Mouse (Mus musculus) MEL-GATA-1-ER (cell line): ENCODE measurements around the gene Ocln.
A peak's percentile ranks its signal among the peaks of the same experiment; 100 is the strongest.
"Not testable (repeated sequence)": the region's sequence is repeated elsewhere in the genome, so short reads cannot be mapped to it uniquely, and the experiment has no call there.

Source experiments
- DNase-seq: peaks from one replicate; pipeline ENCODE4 v3.0.0-alpha.2; 2012; ENCODE audit warnings: low read depth; ENCODE audit errors: extremely low read depth

The Ocln gene

GRCm38 (mm10) chr13:100544220-100544662 is 8.3 kb downstream of the Ocln start:
- no peak for DNase-seq

GRCm38 (mm10) chr13:100543011-100543767 is 9.3 kb downstream of the Ocln start:
- no peak for DNase-seq

DNA sequence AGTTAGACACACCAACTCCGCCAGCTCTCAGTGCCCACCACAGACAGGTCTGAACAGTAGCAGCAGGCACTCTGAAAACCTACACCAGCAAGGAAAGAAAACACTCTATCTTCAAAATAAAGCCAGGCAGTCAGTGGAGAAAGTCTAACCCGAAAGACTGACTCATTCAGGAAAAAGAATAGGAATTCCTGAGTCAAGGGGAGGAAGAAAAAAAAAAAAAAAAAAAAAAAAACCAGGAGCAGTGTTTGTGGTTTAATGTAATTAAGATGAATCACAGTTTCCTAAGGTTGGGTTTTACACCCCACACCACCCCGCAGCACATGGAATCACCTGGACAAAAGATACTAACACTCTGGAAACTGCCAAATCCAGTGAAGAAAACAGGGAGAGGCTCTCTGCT is 16.4 kb downstream of the Ocln start:
- no peak for DNase-seq

GRCm38 (mm10) chr13:100532788-100533365 is 19.6 kb downstream of the Ocln start:
- DNase-seq: no peak

DNA sequence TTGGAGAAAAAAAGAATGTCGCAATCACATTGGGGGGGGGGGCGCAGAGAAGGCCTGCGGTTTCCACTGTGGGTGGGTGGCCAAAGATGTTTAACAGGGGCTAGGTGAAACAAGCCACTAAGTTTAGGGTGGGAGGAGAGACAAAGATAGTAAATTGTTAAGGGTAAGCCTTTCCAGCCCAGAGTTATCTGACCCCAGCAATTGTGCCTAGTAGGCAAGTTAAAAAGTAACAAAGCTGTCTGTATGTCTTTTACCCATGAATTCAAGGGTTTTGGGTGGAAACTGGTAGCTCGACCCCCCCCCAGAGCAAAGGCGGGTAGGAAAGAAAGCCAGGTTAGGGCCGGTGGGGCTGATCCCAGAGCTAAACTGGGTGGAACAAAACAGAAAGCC is 25.9 kb downstream of the Ocln start:
- no peak for DNase-seq

GRCm38 (mm10) chr13:100525935-100526648 is 26.4 kb downstream of the Ocln start:
- no peak for DNase-seq

GRCm38 (mm10) chr13:100524896-100525295 is 27.6 kb downstream of the Ocln start:
- DNase-seq: no peak

DNA sequence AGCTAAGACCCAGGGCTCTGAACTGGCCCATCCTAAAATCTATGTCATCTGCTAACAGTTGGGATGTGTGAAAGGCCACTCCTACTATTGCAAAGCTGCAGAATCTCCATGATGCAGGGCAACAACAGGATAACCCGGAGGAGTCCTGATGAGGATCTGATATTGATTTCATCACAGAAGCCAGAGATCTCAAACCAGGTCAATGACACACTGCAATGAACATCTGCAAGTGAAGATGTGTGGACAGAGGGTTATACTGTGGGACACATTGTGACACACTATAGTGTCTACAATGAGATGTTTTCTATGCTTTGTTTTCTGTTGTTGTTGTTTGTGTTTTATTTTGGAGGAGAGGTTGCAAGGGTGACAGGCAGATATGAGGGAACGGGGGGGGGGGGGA is 28.8 kb downstream of the Ocln start:
- no peak for DNase-seq

GRCm38 (mm10) chr13:100521724-100522591 is 30.6 kb downstream of the Ocln start:
- no peak for DNase-seq

- no peak for DNase-seq
Observed at GRCm38 (mm10) chr13:100519162-100519561, 33.4 kb downstream of the Ocln start.

DNA sequence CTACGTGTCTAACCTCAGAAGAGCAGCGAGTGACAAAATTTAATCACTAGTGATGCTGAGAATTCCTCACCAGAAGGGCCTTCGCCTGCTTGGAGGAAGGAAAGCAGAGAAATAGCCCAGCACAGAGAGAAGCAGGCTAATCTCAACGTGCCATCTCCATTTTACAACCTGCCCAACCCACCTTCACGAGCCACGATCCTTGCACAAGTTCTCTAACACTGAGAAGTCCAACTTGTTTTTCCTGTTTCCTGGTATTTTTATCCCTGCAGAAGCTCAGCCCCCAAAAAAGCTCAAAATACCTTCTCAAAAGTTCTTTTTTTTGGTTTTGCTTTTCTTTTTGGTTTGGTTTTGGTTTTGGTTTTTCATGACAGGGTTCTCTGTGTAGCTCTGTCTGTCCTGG is 34.3 kb downstream of the Ocln start:
- DNase-seq: no peak

DNA sequence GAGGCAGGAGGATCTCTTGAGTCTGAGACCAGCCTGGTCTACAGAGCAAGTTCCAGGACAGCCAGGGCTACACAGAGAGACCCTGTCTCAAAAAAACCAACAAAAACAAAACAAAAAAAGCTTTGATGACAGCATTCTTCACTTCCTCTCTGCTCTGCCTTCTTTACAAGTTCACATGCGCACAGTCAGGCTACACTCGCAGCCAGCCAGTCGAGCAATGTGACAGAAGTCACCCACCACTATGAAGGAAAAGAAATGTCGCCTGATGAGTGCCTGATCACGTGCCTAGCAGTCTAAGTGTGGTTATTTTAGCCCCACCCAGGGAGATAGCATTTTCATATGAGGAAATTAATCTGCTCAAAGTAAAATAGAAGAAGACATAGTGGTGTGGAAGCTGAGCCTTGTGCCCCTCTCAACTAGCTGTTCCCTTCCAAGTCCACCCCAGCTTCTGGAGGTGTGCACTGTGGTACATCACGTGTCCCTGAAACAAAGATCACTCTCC is 34.8 kb downstream of the Ocln start:
- no peak for DNase-seq

DNA sequence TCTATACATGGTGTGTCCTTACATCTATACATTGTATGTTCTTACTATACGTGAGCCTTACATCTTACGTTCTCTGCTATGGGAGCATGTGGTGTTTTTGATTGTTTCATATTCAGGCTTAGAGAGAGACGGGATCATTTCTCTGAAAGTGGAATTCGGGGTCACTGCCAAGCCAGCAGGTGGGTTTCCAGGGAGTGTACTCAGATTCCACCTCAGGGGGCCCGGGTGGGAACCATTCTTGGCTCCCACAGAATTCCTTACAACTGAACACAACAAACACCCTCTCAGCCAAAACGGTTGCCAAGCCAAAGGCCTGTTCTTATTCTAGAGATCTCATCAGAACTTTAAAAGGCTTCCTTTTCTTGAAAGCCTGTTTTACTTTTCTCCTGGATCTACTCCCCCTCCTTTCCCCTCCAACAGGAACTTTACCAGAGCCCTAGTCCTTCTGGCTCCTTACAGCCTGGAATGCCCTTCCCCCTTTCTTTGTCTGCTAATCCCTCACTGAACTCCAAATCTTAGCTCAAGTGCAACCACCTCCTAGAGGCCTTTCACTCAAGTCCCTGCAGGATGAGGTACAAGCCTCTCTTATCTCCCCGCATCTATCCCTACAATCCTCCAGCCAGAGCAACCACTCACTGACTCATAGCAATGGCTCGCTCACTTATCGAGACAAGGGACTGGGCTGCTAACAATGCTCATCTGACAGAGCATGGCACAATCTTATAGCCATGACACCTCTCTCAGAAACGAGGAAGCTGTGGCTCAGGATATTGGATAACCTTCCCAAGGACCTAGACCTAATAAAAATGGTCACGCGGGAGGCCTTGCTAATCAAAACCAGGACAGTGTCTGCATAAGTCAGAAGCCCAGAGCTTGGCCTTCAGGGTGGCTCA is 36.1 kb downstream of the Ocln start:
- no peak for DNase-seq

DNA sequence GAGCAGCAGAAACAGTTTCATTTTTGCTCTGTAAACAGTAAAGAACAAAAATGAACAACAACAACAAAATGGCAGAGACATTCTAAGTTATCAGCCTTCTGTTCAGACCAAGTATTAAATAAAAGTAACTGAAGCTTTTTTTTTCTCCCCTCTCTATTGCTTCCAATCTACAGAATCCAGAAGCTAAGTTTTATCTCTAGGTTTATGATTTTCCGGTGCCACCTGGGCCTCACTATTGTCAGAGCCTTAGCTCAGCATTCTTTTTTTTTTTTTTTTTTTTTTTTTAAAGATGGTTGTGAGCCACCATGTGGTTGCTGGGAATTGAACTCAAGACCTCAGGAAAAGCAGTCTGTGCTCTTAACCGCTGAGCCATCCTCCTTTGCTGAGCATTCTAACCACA is 39.7 kb downstream of the Ocln start:
- peak; percentile 12 for DNase-seq

DNA sequence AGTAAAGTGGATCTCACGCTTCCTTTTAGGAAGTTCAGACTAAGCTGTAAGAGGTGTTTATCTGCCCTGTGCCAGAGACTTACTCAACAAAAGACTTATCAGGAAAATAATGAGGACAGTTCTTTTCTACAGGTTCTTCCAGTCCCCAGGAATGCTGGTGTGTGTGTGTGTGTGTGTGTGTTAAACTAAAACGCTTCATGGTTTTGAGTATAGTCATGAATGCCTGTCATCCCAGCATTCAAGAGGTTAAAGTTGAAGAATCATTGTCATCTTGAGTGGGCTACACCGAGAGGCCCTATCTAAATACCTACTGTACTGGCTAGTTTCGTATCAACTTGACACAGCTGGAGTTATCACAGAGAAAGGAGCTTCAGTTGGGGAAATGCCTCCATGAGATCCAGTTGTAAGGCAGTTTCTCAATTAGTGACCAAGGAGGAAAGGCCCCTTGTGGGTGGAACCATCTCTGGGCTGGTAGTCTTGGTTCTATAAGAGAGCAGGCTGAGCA is 40.6 kb downstream of the Ocln start:
- DNase-seq: peak; percentile 10

- no peak for DNase-seq
Observed at GRCm38 (mm10) chr13:100511146-100511859, 41.2 kb downstream of the Ocln start.

GRCm38 (mm10) chr13:100499625-100500024 is 52.9 kb downstream of the Ocln start:
- not testable (repeated sequence) for DNase-seq

DNA sequence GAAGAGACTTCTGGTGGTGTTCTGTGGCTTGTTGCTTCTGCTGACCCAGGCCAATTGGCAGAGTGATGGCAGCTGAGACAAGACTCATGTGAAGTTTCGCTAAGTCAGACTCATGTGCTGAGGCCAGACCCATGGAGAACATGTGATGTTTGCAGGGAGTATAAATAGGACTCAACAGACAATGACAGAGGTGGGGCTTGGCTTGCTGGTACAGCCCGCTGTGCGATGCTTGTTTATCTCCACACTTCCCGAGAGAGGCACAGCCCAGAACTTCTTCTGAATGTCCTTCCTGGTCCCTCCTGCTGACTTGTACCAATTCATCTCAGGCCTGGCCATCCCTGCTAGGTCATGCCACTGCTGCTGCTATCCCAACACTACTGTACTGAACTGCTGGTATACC is 57.2 kb downstream of the Ocln start:
- no peak for DNase-seq

DNA sequence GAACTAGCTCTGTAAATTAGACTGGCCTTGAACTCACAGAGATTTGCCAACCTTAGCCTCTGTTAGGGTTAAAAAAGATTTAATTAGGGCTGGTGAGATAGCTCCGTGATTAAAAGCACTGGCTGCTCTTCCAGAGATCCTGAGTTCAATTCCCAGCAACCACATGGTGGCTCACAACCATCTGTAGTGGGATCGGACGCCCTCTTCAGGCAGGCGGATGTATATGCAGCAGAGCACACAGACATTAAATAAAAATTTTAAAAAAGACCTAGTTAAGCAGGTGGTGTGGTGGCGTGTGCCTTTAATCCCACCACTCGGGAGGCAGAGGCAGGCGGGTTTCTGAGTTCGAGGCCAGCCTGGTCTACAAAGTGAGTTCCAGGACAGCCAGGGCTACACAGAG is 58.1 kb downstream of the Ocln start:
- DNase-seq: not testable (repeated sequence)
